Mouse (Mus musculus) erythroblast, embryonic 14.5 days (primary cell): ENCODE measurements around the gene Tspan9.

ENCODE experiments used
- GATA1 ChIP-seq: IDR thresholded peaks from 2 replicates; pipeline ENCODE4 v1.6.1; 2012; ENCODE audit warnings: low read length, inconsistent platforms, mixed read lengths
- TAL1 ChIP-seq: IDR thresholded peaks from 3 replicates; pipeline ENCODE4 v1.6.1; 2012; ENCODE audit warnings: low read length, inconsistent platforms, mixed read lengths

- TF ChIP-seq GATA1 (no peak), TAL1 (no peak)
Observed at GRCm38 (mm10) chr6:127956172-127956571, 187.2 kb downstream of the Tspan9 start.
